Mouse (Mus musculus): ENCODE measurements at regions not wholly inside any gene's neighbourhood (a gene's known extent, or its start where the extent isn't known, plus 50 kb on each side); places are given as distances from the start of the nearest gene placed in this dataset.
A peak's percentile ranks its signal among the peaks of the same experiment; 100 is the strongest.

- H3K4me2 ChIP-seq, result no peak overlapping the region
- no peaks in the 10 kb centered on the region for H3K36me3 ChIP-seq
- H3K9ac ChIP-seq, result no peak overlapping the region
- no peaks in the 10 kb centered on the region for H3K4me1 ChIP-seq
- H3K27ac ChIP-seq, result no peak overlapping the region
- no peak for ATAC-seq (replicated peaks; ENCODE audit: low FRiP score)
- H3K27me3 ChIP-seq, result no peaks in the 10 kb centered on the region
- no peak overlapping the region for H3K4me3 ChIP-seq (replicated peaks)
- H3K9me3 ChIP-seq (replicated peaks), result no peaks in the 10 kb centered on the region
These were observed 615.9 kb upstream of the Ccng1 start for GRCm38 (mm10) chr11:41370995-41371394.

GRCm38 (mm10) chr11:41341107-41341506 is 586.0 kb upstream of the Ccng1 start:
- Histone ChIP-seq H3K27ac (no peak overlapping the region), H3K4me2 (no peak overlapping the region), H3K9ac (no peak overlapping the region), H3K4me1 (no peaks in the 10 kb centered on the region), H3K4me3 (replicated peaks) (no peak overlapping the region), H3K36me3 (no peaks in the 10 kb centered on the region), H3K27me3 (no peaks in the 10 kb centered on the region), H3K9me3 (replicated peaks) (no peaks in the 10 kb centered on the region)
- no peak for ATAC-seq (replicated peaks; ENCODE audit: low FRiP score)
- 73% methylated on average over 2 of the region's 2 CpGs for WGBS

- H3K9me3 ChIP-seq (replicated peaks), result no peaks in the 10 kb centered on the region
- H3K4me3 ChIP-seq (replicated peaks), result no peak overlapping the region
- no peak overlapping the region for H3K27ac ChIP-seq
- no peak overlapping the region for H3K4me2 ChIP-seq
- H3K9ac ChIP-seq, result no peak overlapping the region
- no peaks in the 10 kb centered on the region for H3K36me3 ChIP-seq
- H3K27me3 ChIP-seq, result no peaks in the 10 kb centered on the region
- H3K4me1 ChIP-seq, result no peaks in the 10 kb centered on the region
- no peak for ATAC-seq (replicated peaks; ENCODE audit: low FRiP score)
These were observed 585.3 kb upstream of the Ccng1 start for GRCm38 (mm10) chr11:41340383-41340782.

GRCm38 (mm10) chr11:41337134-41337533 is 582.0 kb upstream of the Ccng1 start:
- Histone ChIP-seq H3K36me3 (no peaks in the 10 kb centered on the region), H3K4me1 (no peaks in the 10 kb centered on the region), H3K4me2 (no peak overlapping the region), H3K27me3 (no peaks in the 10 kb centered on the region), H3K9ac (no peak overlapping the region), H3K9me3 (replicated peaks) (no peaks in the 10 kb centered on the region), H3K27ac (no peak overlapping the region), H3K4me3 (replicated peaks) (no peak overlapping the region)
- ATAC-seq (replicated peaks; ENCODE audit: low FRiP score), result peak; percentile 52; the same call in 1 of the 2 replicates
- WGBS, result 14% methylated on average over 3 of the region's 3 CpGs

- H3K4me1 ChIP-seq, result no peaks in the 10 kb centered on the region
- H3K4me2 ChIP-seq, result no peak overlapping the region
- no peak overlapping the region for H3K27ac ChIP-seq
- H3K9me3 ChIP-seq (replicated peaks), result no peaks in the 10 kb centered on the region
- no peak for ATAC-seq (replicated peaks; ENCODE audit: low FRiP score)
- no peak overlapping the region for H3K9ac ChIP-seq
- H3K4me3 ChIP-seq (replicated peaks), result no peak overlapping the region
- WGBS, result 73% methylated on average over 2 of the region's 2 CpGs
- no peaks in the 10 kb centered on the region for H3K27me3 ChIP-seq
- no peaks in the 10 kb centered on the region for H3K36me3 ChIP-seq
These were observed 578.6 kb upstream of the Ccng1 start for GRCm38 (mm10) chr11:41333689-41334088.

Measured in kidney, embryonic 15.5 days (tissue).